Mouse (Mus musculus) MEL-GATA-1-ER (cell line): ENCODE data around the gene Ppp4r3a.
"Not testable (repeated sequence)": the region's sequence is repeated elsewhere in the genome, so short reads cannot be mapped to it uniquely, and the experiment has no call there.

ENCODE experiments used
- DNase-seq: peaks from one replicate; pipeline ENCODE4 v3.0.0-alpha.2; 2012; ENCODE audit warnings: low read depth; ENCODE audit errors: extremely low read depth

The Ppp4r3a gene

GRCm38 (mm10) chr12:101013668-101014067 lies 69.8 kb downstream of the Ppp4r3a start:
- DNase-seq: not testable (repeated sequence)

- DNase-seq: no peak
Measured at GRCm38 (mm10) chr12:101013078-101013665, 70.3 kb downstream of the Ppp4r3a start.

- DNase-seq: no peak
Measured at GRCm38 (mm10) chr12:101012197-101013077, 71.1 kb downstream of the Ppp4r3a start.

GRCm38 (mm10) chr12:101011017-101011416 lies 72.5 kb downstream of the Ppp4r3a start:
- no peak for DNase-seq

- no peak for DNase-seq
Measured at GRCm38 (mm10) chr12:101010148-101010920, 73.2 kb downstream of the Ppp4r3a start.

- DNase-seq: no peak
Measured at GRCm38 (mm10) chr12:101009225-101009624, 74.3 kb downstream of the Ppp4r3a start.

GRCm38 (mm10) chr12:101008648-101009047 lies 74.9 kb downstream of the Ppp4r3a start:
- no peak for DNase-seq

- no peak for DNase-seq
Measured at GRCm38 (mm10) chr12:101007968-101008481, 75.5 kb downstream of the Ppp4r3a start.

- DNase-seq: no peak
Measured at GRCm38 (mm10) chr12:101007427-101007826, 76.1 kb downstream of the Ppp4r3a start.

GRCm38 (mm10) chr12:101005665-101006420 lies 77.7 kb downstream of the Ppp4r3a start:
- DNase-seq: no peak

- no peak for DNase-seq
Measured at GRCm38 (mm10) chr12:101004982-101005381, 78.5 kb downstream of the Ppp4r3a start.

- no peak for DNase-seq
Measured at GRCm38 (mm10) chr12:101002801-101003513, 80.5 kb downstream of the Ppp4r3a start.

GRCm38 (mm10) chr12:100999061-100999954 lies 84.2 kb downstream of the Ppp4r3a start:
- DNase-seq: no peak

- DNase-seq: no peak
Measured at GRCm38 (mm10) chr12:100998564-100998962, 84.9 kb downstream of the Ppp4r3a start.

- no peak for DNase-seq
Measured at GRCm38 (mm10) chr12:100997830-100998563, 85.5 kb downstream of the Ppp4r3a start.

- no peak for DNase-seq
Measured at GRCm38 (mm10) chr12:100996378-100996898, 87.1 kb downstream of the Ppp4r3a start.

GRCm38 (mm10) chr12:100995607-100996377 lies 87.7 kb downstream of the Ppp4r3a start:
- DNase-seq: no peak
